Mouse (Mus musculus) CH12.LX (cell line): ENCODE data around the gene Pimreg. TPM values are rescaled to one million over a fixed set of nuclear protein-coding genes. Genes with fewer than 3 reads are reported as not detected.

Experiments used
- DNase-seq: peaks from one replicate; pipeline ENCODE4 v3.0.0-alpha.2; 2013; ENCODE audit errors: extremely low read depth
- H3K27ac ChIP-seq: 2 replicates; pipeline ENCODE4 v1.5.1; 2012; ENCODE audit warnings: low read depth, mild to moderate bottlenecking, control low read depth, moderate library complexity; ENCODE audit not compliant: insufficient read depth
- H3K27me3 ChIP-seq: replicated peaks from 2 replicates; pipeline ENCODE3; 2012; ENCODE audit warnings: inconsistent platforms
- H3K36me3 ChIP-seq, 2 experiments: replicated peaks in 1 of 2; 2 replicates each; pipeline versions ENCODE3 to v1.6.1; 2012; ENCODE audit warnings: inconsistent platforms in 1 of 2, low read length in 1 of 2, mild to moderate bottlenecking in 1 of 2, mixed read lengths in 1 of 2, moderate library complexity in 1 of 2; ENCODE audit not compliant: control insufficient read depth in 1 of 2, insufficient read depth in 1 of 2
- H3K4me1 ChIP-seq, 2 experiments: 2 replicates each; pipeline ENCODE4 v1.6.1; 2012; ENCODE audit warnings: inconsistent platforms in 1 of 2, moderate library complexity in 1 of 2; ENCODE audit not compliant: insufficient read depth in 2 of 2, control insufficient read depth in 1 of 2
- H3K4me2 ChIP-seq: 2 replicates; pipeline ENCODE4 v1.6.1; 2012; ENCODE audit warnings: low read depth, mild to moderate bottlenecking, control low read depth; ENCODE audit not compliant: poor library complexity, insufficient read depth, severe bottlenecking
- H3K4me3 ChIP-seq, 3 experiments: fragments of 150-350 bp in 1 of 3; sonication (generic) in 1 of 3; replicated peaks in 1 of 3; 2 replicates each; pipeline versions ENCODE3 to v1.5.1; 2011 to 2012; ENCODE audit warnings: low read depth in 2 of 3, low read length in 2 of 3, mild to moderate bottlenecking in 2 of 3, moderate library complexity in 2 of 3, control low read depth in 1 of 3, improper control_type of control experiment in 1 of 3, inconsistent platforms in 1 of 3, mixed read lengths in 1 of 3; ENCODE audit not compliant: poor library complexity in 1 of 3
- H3K79me2 ChIP-seq: replicated peaks from 2 replicates; pipeline ENCODE4 v1.6.1; 2012; ENCODE audit warnings: mild to moderate bottlenecking, moderate library complexity; ENCODE audit not compliant: control insufficient read depth, poor library complexity, insufficient read depth, severe bottlenecking; ENCODE audit errors: extremely low read depth
- H3K9ac ChIP-seq: 2 replicates; pipeline ENCODE4 v1.6.1; 2012; ENCODE audit warnings: low read depth, mild to moderate bottlenecking, control low read depth, moderate library complexity; ENCODE audit not compliant: insufficient read depth
- H3K9me3 ChIP-seq: replicated peaks from 2 replicates; pipeline ENCODE3; 2012; ENCODE audit warnings: low read length, inconsistent platforms, mixed read lengths
- BHLHE40 ChIP-seq: IDR thresholded peaks from 2 replicates; pipeline ENCODE4 v1.6.1; 2011; ENCODE audit warnings: mild to moderate bottlenecking, low read depth, low read length, improper control_type of control experiment
- CHD1 ChIP-seq: IDR thresholded peaks from 2 replicates; pipeline ENCODE4 v1.6.1; 2012; ENCODE audit warnings: low read depth, low read length, improper control_type of control experiment, inconsistent platforms
- CTCF ChIP-seq, 2 experiments: IDR thresholded peaks in 1 of 2; conservative IDR thresholded peaks in 1 of 2; 2 replicates each; pipeline ENCODE4 v1.5.1; 2011 to 2012; ENCODE audit warnings: low read depth in 2 of 2, low read length in 2 of 2, improper control_type of control experiment in 1 of 2, inconsistent platforms in 1 of 2, mild to moderate bottlenecking in 1 of 2, moderate library complexity in 1 of 2
- E2F4 ChIP-seq: IDR thresholded peaks from 2 replicates; pipeline ENCODE4 v1.6.1; 2011; ENCODE audit warnings: low read depth, low read length, improper control_type of control experiment; ENCODE audit not compliant: insufficient replicate concordance
- ELF1 ChIP-seq: IDR thresholded peaks from 2 replicates; pipeline ENCODE4 v1.6.1; 2014; ENCODE audit warnings: low read depth, mild to moderate bottlenecking, inconsistent platforms, low read length, improper control_type of control experiment
- ETS1 ChIP-seq: conservative IDR thresholded peaks from 2 replicates; pipeline ENCODE4 v1.6.1; 2012; ENCODE audit warnings: low read depth, mild to moderate bottlenecking, inconsistent platforms, low read length, improper control_type of control experiment, moderate library complexity
- GABPA ChIP-seq: IDR thresholded peaks from 2 replicates; pipeline ENCODE4 v1.6.1; 2012; ENCODE audit warnings: low read depth, low read length, improper control_type of control experiment, inconsistent platforms; ENCODE audit not compliant: insufficient replicate concordance
- HCFC1 ChIP-seq: IDR thresholded peaks from 2 replicates; pipeline ENCODE4 v1.6.1; 2012; ENCODE audit warnings: low read depth, mild to moderate bottlenecking, inconsistent platforms, low read length, improper control_type of control experiment
- IRF4 ChIP-seq: IDR thresholded peaks from 2 replicates; pipeline ENCODE4 v1.6.1; 2014; ENCODE audit warnings: low read depth, mild to moderate bottlenecking, inconsistent platforms, low read length, improper control_type of control experiment
- JUND ChIP-seq: conservative IDR thresholded peaks from 2 replicates; pipeline ENCODE4 v1.6.1; 2011; ENCODE audit warnings: low read depth, low read length, improper control_type of control experiment
- KAT2A ChIP-seq: IDR thresholded peaks from 2 replicates; pipeline ENCODE4 v1.6.1; 2012; ENCODE audit warnings: low read length, improper control_type of control experiment, inconsistent platforms; ENCODE audit not compliant: insufficient replicate concordance
- MAZ ChIP-seq: IDR thresholded peaks from 2 replicates; pipeline ENCODE4 v1.6.1; 2012; ENCODE audit warnings: low read depth, mild to moderate bottlenecking, inconsistent platforms, low read length, improper control_type of control experiment, moderate library complexity
- NELFE ChIP-seq: IDR thresholded peaks from 2 replicates; pipeline ENCODE4 v1.6.1; 2011; ENCODE audit warnings: low read depth, low read length, improper control_type of control experiment
- PAX5 ChIP-seq: IDR thresholded peaks from 2 replicates; pipeline ENCODE4 v1.6.1; 2012; ENCODE audit warnings: low read length, inconsistent platforms, mixed read lengths
- POLR2AphosphoS2 ChIP-seq: IDR thresholded peaks from 2 replicates; pipeline ENCODE4 v1.6.1; 2011; ENCODE audit warnings: low read depth, low read length, improper control_type of control experiment
- RAD21 ChIP-seq: IDR thresholded peaks from 2 replicates; pipeline ENCODE4 v1.6.1; 2011; ENCODE audit warnings: low read depth, mild to moderate bottlenecking, low read length, improper control_type of control experiment, moderate library complexity
- SIN3A ChIP-seq: IDR thresholded peaks from 2 replicates; pipeline ENCODE4 v1.6.1; 2012; ENCODE audit warnings: low read length, improper control_type of control experiment, inconsistent platforms
- SMC3 ChIP-seq: IDR thresholded peaks from 2 replicates; pipeline ENCODE4 v1.6.1; 2011; ENCODE audit warnings: low read depth, low read length, improper control_type of control experiment
- UBTF ChIP-seq: IDR thresholded peaks from 2 replicates; pipeline ENCODE4 v1.6.1; 2012; ENCODE audit warnings: low read depth, mild to moderate bottlenecking, inconsistent platforms, low read length, improper control_type of control experiment, moderate library complexity
- ZMIZ1 ChIP-seq: IDR thresholded peaks from 2 replicates; pipeline ENCODE4 v1.6.1; 2012; ENCODE audit warnings: low read depth, mild to moderate bottlenecking, inconsistent platforms, low read length, improper control_type of control experiment
- ZNF384 ChIP-seq: IDR thresholded peaks from 2 replicates; pipeline ENCODE4 v1.6.1; 2012; ENCODE audit warnings: low read depth, low read length, improper control_type of control experiment, inconsistent platforms
- dilution Hi-C: fragments of 300-500 bp; cut with MboI; formaldehyde crosslinking; loops from 2 replicates; pipeline ENCODE4 v1.14.3; 2020; ENCODE audit warnings: low sequenced_read_pairs; ENCODE audit not compliant: extremely low pct_unique_long_range_greater_than_20kb, extremely low pct_ligation_motif_present
- in situ Hi-C: fragments of 300-500 bp; cut with MboI; formaldehyde crosslinking; loops from 3 replicates; pipeline ENCODE4 v1.14.3; 2019; ENCODE audit warnings: low sequenced_read_pairs, low pct_ligation_motif_present, low pct_unique_long_range_greater_than_20kb, mixed read lengths
- polyA plus RNA-seq: library from polyadenylated mRNA; unstranded; fragments of >175 nt; gene quantifications from 2 replicates; pipeline ENCODE4 v1.2.1, GENCODE M21; 2012; ENCODE audit warnings: low read depth; ENCODE audit not compliant: insufficient read length
- total RNA-seq, 2 experiments: library from RNA; depleted of rRNA; stranded (reverse); fragments of 300-350 nt in 1 of 2; fragments of >200 nt in 1 of 2; gene quantifications; 2 replicates each; pipeline ENCODE4 v1.2.3; 2012 to 2014

Gene Pimreg
- total and polyA plus RNA-seq, 3 experiments = 26.4 to 52.7 (median 27.9) TPM

DNA sequence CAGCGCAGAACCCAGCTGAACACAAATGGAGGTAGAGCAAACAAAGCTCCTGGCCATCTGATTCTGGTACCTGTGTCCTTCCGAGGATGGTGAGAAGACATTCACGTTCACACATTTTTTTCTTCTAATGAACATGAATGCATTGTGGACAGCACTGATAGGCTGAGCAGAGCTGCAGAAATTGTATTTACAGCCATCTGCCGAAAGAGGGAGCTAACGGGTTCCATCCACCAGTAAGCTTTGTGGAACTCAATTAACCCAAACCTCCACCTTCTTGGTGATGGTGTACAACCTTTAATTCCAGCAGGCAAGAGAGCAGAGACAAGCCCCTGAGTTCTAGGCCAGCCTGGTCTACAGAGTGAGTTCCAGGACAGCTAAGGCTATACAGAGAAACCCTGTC is 16.0 kb upstream of the Pimreg start:
- Histone ChIP-seq H3K9me3 (no peaks in the 10 kb centered on the region), H3K4me1 (peaks cover 17 to 43% of the 10 kb centered on the region in 2 experiments), H3K9ac (no peak overlapping the region), H3K27ac (no peak overlapping the region), H3K79me2 (no peaks in the 10 kb centered on the region), H3K27me3 (peaks cover 6% of the 10 kb centered on the region), H3K36me3 (no peaks in the 10 kb centered on the region), H3K4me2 (no peak overlapping the region), H3K4me3 (no peak overlapping the region)
- peak; percentile 80 for DNase-seq
- dilution Hi-C loops = no loop called here
- TF ChIP-seq ZNF384 = no peak
- peak; percentile 81 to 88 for TF ChIP-seq CTCF (conservative IDR thresholded peaks at IDR 0.05 in 1 of 2, IDR thresholded peaks at IDR 0.05 in 1 of 2; ENCODE audit: low read depth in 2 of 2, low read length in 2 of 2)
- peak; percentile 38 for TF ChIP-seq RAD21
- peak; percentile 53 for TF ChIP-seq SMC3
- in situ Hi-C loops = loop anchor here (10.0 to 25.0 kb wide), 2 partner anchors 351 to 464 kb away; no protein-coding TSS in a partner anchor

DNA sequence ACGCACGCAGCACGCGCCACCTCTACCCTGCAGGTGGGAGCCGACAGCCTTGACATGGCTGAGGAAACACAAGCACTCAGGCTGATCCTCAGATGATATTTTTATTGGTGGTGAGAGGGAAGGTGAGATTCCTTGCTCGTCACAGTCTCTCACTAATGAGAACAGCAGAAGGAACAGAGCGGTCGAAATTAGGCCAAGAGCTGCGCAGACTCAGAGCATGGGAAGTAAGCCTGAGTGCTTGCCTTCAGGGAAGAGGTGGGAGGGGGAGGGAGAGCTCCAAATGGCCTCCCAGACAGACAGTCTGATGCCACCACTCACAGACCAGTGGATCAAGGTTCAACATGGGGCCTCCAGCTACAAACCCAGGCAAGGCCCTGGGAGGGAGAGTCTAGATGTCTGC is 15.3 kb upstream of the Pimreg start:
- Histone ChIP-seq H3K9ac (no peak overlapping the region), H3K4me1 (peaks cover 20 to 43% of the 10 kb centered on the region in 2 experiments), H3K9me3 (no peaks in the 10 kb centered on the region), H3K4me2 (no peak overlapping the region), H3K79me2 (no peaks in the 10 kb centered on the region), H3K4me3 (no peak overlapping the region), H3K27me3 (peaks cover 6% of the 10 kb centered on the region), H3K27ac (no peak overlapping the region), H3K36me3 (no peaks in the 10 kb centered on the region)
- in situ Hi-C loops = loop anchor here (10.0 to 25.0 kb wide), 2 partner anchors 352 to 464 kb away; no protein-coding TSS in a partner anchor
- DNase-seq = no peak
- TF ChIP-seq ETS1 = no peak
- TF ChIP-seq ZMIZ1 = no peak
- no peak for TF ChIP-seq UBTF
- no peak for TF ChIP-seq MAZ
- TF ChIP-seq HCFC1 = no peak
- no peak for TF ChIP-seq IRF4
- no peak for TF ChIP-seq JUND
- dilution Hi-C loops = no loop called here

DNA sequence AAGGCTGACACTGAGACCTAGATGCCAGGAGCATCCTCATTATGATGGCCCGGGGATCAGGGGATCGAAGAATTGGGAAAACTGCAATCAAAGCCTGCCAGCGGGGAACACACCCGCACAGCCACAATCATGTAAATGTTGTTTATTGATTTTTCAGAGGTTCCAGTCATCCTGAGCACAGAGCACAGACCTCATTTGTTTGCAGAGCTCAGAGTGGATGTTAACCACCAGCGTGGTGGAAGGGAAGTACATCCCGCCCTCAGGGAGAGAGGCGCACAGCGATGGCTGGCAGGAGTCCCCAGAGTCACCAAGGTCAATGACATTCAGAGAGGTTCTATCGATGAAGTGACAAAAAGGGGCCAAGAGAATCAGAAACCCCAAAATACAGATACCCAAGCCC is 14.0 kb upstream of the Pimreg start:
- H3K4me3 ChIP-seq = no peak overlapping the region
- H3K36me3 ChIP-seq = no peaks in the 10 kb centered on the region
- H3K4me2 ChIP-seq = no peak overlapping the region
- in situ Hi-C loops = loop anchor here (10.0 to 25.0 kb wide), 2 partner anchors 353 to 466 kb away; no protein-coding TSS in a partner anchor
- H3K27me3 ChIP-seq = peaks cover 6% of the 10 kb centered on the region
- no peak for TF ChIP-seq NELFE
- TF ChIP-seq KAT2A = no peak
- TF ChIP-seq ELF1 = no peak
- TF ChIP-seq SIN3A = no peak
- TF ChIP-seq POLR2AphosphoS2 = no peak
- no peak for TF ChIP-seq BHLHE40
- no peak for TF ChIP-seq CHD1
- TF ChIP-seq GABPA = no peak
- TF ChIP-seq CTCF (conservative IDR thresholded peaks at IDR 0.05 in 1 of 2, IDR thresholded peaks at IDR 0.05 in 1 of 2; ENCODE audit: low read depth in 2 of 2, low read length in 2 of 2) = no peak
- no peak for TF ChIP-seq PAX5
- no peak for TF ChIP-seq E2F4
- TF ChIP-seq RAD21 = no peak
- no peak for TF ChIP-seq ZMIZ1
- TF ChIP-seq, all 38 proteins: peak for 0
- dilution Hi-C loops = no loop called here
- H3K27ac ChIP-seq = no peak overlapping the region
- H3K9ac ChIP-seq = no peak overlapping the region
- H3K4me1 ChIP-seq = peaks cover 15 to 35% of the 10 kb centered on the region in 2 experiments
- DNase-seq = no peak
- H3K79me2 ChIP-seq = no peaks in the 10 kb centered on the region
- H3K9me3 ChIP-seq = no peaks in the 10 kb centered on the region
